Mouse (Mus musculus): ENCODE measurements around the gene Bhlha15. TPM values are rescaled to one million over a fixed set of nuclear protein-coding genes. Genes with fewer than 3 reads are reported as not detected.

The Bhlha15 gene
- polyA plus RNA-seq, 2 experiments = 0.28 to 0.39 TPM

DNA sequence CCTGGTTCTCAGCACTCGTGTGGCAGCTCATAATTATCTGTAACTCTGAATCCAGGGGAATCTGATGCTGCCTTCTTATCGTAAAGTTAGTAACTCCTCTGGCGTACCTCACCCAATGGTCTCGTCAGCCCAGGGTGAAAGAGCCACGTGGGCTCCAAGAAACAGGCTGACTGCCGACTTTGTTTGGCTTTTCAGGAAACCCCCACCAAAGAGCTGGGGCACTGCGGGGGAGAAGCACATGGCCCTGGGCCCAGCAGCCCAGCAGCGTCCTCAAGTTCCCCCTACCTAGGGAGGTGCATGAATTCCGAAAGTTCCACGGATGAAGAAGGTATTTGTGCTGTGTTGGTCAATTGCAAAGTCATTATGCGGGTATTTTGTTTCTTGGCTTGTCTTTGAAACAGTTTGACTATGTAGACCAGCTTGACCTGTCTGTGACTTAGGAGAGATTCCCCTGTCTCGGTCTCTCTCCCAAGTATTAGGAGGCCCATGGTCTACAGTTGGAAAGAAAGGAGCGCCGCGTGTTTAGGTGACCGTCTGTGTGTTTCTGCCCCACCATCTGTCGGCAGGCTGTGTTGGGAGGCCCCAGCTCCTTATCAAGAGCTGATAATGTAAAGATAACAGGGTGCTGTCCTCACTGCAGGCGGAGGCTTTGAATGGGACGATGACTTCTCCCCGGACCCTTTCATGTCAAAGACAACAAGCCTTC, 7.4 kb upstream of the Bhlha15 start:
- 47% methylated on average over 20 of the region's 20 CpGs for WGBS (ENCODE audit: insufficient replicate concordance)
- DNase-seq (ENCODE audit: low read depth in 3 of 3, low spot score in 3 of 3) (no peak), ATAC-seq (ENCODE audit: insufficient read depth) (no peak)
- Histone ChIP-seq H3K27me3 (ENCODE audit: control insufficient read depth, insufficient read depth, low read length) (no peaks in the 10 kb centered on the region), H3K4me2 (ENCODE audit: low read depth) (no peak overlapping the region), H3K9me3 (ENCODE audit: control insufficient read depth, low read length) (no peaks in the 10 kb centered on the region), H3K36me3 (replicated peaks; ENCODE audit: control insufficient read depth, insufficient read depth, low read depth) (no peaks in the 10 kb centered on the region; the same call in 1 of the 2 replicates), H3K27ac (no peak overlapping the region), H3K4me3 (ENCODE audit: insufficient read depth in 1 of 2, low read depth in 2 of 2, low read length in 2 of 2) (no peak overlapping the region), H3K9ac (replicated peaks) (no peak overlapping the region), H3K4me1 (replicated peaks; ENCODE audit: control insufficient read depth in 2 of 2, insufficient read depth in 2 of 2, low read length in 1 of 2) (peaks cover 5 to 8% of the 10 kb centered on the region in 2 experiments; a peak in 3 of 4 replicates)
- TF ChIP-seq EP300 (IDR thresholded peaks at IDR 0.05; ENCODE audit: low read depth) (no peak), CTCF (IDR thresholded peaks at IDR 0.05; ENCODE audit: low read depth) (no peak)

DNA sequence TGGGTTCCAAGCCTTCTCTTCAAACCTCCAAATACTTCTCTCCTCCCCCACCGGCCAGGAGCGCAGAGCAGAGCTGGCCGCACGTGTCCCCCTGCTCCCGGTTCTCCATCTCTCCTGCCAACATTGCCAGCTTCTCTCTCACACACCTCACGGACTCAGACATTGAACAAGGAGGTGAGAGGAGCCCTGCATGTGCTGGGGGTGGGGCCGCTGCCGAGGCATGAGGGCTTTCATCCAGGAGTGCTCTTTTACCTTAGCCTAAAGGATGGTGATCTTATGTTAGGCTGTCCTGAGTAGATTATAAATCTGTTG, 6.9 kb upstream of the Bhlha15 start:
- H3K4me3 ChIP-seq (ENCODE audit: insufficient read depth in 1 of 2, low read depth in 2 of 2, low read length in 2 of 2) = no peak overlapping the region
- no peak for DNase-seq (ENCODE audit: low read depth in 3 of 3, low spot score in 3 of 3)
- no peaks in the 10 kb centered on the region for H3K9me3 ChIP-seq (ENCODE audit: control insufficient read depth, low read length)
- H3K9ac ChIP-seq (replicated peaks) = no peak overlapping the region
- H3K36me3 ChIP-seq (replicated peaks; ENCODE audit: control insufficient read depth, insufficient read depth, low read depth) = no peaks in the 10 kb centered on the region; the same call in 1 of the 2 replicates
- H3K27me3 ChIP-seq (ENCODE audit: control insufficient read depth, insufficient read depth, low read length) = no peaks in the 10 kb centered on the region
- peaks cover 5 to 8% of the 10 kb centered on the region in 2 experiments; a peak in 3 of 4 replicates for H3K4me1 ChIP-seq (replicated peaks; ENCODE audit: control insufficient read depth in 2 of 2, insufficient read depth in 2 of 2, low read length in 1 of 2)
- WGBS (ENCODE audit: insufficient replicate concordance) = 68% methylated on average over 8 of the region's 8 CpGs
- no peak overlapping the region for H3K4me2 ChIP-seq (ENCODE audit: low read depth)
- no peak overlapping the region for H3K27ac ChIP-seq
- no peak for TF ChIP-seq CTCF (IDR thresholded peaks at IDR 0.05; ENCODE audit: low read depth)
- no peak for TF ChIP-seq EP300 (IDR thresholded peaks at IDR 0.05; ENCODE audit: low read depth)
- no peak for ATAC-seq (ENCODE audit: insufficient read depth)

DNA sequence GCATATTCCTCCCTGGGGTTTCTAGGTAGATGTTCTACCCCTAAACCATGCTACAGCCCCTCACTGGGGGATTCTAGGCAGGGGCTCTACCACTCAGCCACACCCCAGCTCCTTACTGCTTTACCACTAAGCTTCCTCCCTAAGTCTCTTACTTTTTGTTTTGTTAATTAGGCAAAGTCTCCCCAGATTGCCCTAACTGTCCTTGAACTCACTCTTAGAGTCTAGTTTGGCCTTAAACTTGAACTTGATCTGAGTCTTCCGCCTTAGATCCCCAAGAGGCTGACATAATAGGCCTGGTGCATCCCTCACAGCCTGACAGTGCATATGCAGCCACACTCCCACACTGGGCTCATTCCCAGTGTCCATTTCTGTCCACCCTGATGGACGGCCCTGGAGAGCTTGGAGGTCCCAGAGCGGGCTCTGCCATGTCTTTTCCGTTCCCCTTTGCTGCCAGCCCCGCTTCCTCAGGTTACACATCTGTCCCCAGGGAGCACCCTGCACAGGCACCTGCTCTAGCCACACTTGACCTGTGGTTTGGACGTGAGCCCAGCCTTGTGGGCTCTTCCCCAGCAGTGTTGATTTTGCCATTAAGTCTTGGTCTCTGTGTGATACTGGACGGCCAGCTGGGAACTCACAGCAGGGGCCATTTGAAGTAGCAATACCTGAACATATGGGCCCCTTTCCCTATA, 6.3 kb upstream of the Bhlha15 start:
- no peak overlapping the region for H3K4me3 ChIP-seq (ENCODE audit: insufficient read depth in 1 of 2, low read depth in 2 of 2, low read length in 2 of 2)
- WGBS (ENCODE audit: insufficient replicate concordance) = 83% methylated on average over 7 of the region's 7 CpGs
- peaks cover 5 to 8% of the 10 kb centered on the region in 2 experiments; a peak in 3 of 4 replicates for H3K4me1 ChIP-seq (replicated peaks; ENCODE audit: control insufficient read depth in 2 of 2, insufficient read depth in 2 of 2, low read length in 1 of 2)
- H3K27ac ChIP-seq = no peak overlapping the region
- H3K9me3 ChIP-seq (ENCODE audit: control insufficient read depth, low read length) = no peaks in the 10 kb centered on the region
- no peak overlapping the region for H3K4me2 ChIP-seq (ENCODE audit: low read depth)
- TF ChIP-seq EP300 (IDR thresholded peaks at IDR 0.05; ENCODE audit: low read depth) = no peak
- TF ChIP-seq CTCF (IDR thresholded peaks at IDR 0.05; ENCODE audit: low read depth) = no peak
- no peak overlapping the region for H3K9ac ChIP-seq (replicated peaks)
- ATAC-seq (ENCODE audit: insufficient read depth) (no peak), DNase-seq (ENCODE audit: low read depth in 3 of 3, low spot score in 3 of 3) (no peak)
- no peaks in the 10 kb centered on the region; the same call in 1 of the 2 replicates for H3K36me3 ChIP-seq (replicated peaks; ENCODE audit: control insufficient read depth, insufficient read depth, low read depth)
- no peaks in the 10 kb centered on the region for H3K27me3 ChIP-seq (ENCODE audit: control insufficient read depth, insufficient read depth, low read length)

DNA sequence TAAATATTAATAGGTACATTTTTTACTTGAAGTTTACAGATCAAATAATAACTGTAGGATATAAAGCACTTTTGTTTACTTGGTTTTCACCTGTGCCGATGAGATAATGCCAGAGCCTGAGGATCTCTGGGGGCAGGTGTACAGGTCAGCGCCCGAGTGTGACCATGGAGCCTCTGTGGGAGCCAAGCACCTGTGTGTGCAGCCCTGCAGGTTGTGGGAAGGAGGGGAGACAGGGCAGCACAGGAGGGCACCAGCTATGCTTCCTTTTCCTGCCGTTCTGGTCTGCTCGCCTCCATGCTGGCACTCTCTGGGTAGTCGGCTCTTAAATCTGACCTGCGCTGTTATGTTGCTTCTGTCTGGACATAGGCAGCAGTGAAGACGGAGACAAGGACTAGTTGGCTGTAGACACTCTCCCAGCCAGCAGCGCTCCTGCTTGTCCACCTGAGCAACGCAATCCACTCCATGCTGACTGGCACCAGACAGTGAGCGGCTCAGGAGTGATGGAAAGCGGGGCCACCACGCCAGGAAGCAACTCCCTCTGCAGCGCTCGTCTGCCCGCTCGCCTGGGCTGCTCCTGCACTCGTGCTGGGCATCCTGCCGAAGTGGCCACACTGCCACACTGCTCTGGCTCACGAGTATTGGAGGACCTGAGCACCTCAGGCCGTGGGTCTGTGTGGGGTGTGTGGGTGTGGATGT, 5.6 kb upstream of the Bhlha15 start:
- Histone ChIP-seq H3K4me2 (ENCODE audit: low read depth) (no peak overlapping the region), H3K4me1 (replicated peaks; ENCODE audit: control insufficient read depth in 2 of 2, insufficient read depth in 2 of 2, low read length in 1 of 2) (peaks cover 8% of the 10 kb centered on the region in 2 experiments; a peak in 3 of 4 replicates), H3K9me3 (ENCODE audit: control insufficient read depth, low read length) (no peaks in the 10 kb centered on the region), H3K27me3 (ENCODE audit: control insufficient read depth, insufficient read depth, low read length) (no peaks in the 10 kb centered on the region), H3K9ac (replicated peaks) (no peak overlapping the region), H3K36me3 (replicated peaks; ENCODE audit: control insufficient read depth, insufficient read depth, low read depth) (no peaks in the 10 kb centered on the region; the same call in 1 of the 2 replicates), H3K4me3 (ENCODE audit: insufficient read depth in 1 of 2, low read depth in 2 of 2, low read length in 2 of 2) (no peak overlapping the region), H3K27ac (no peak overlapping the region)
- TF ChIP-seq CTCF (IDR thresholded peaks at IDR 0.05; ENCODE audit: low read depth) = no peak
- no peak for TF ChIP-seq EP300 (IDR thresholded peaks at IDR 0.05; ENCODE audit: low read depth)
- ATAC-seq (ENCODE audit: insufficient read depth) (no peak), DNase-seq (ENCODE audit: low read depth in 3 of 3, low spot score in 3 of 3) (no peak)
- WGBS (ENCODE audit: insufficient replicate concordance) = 86% methylated on average over 21 of the region's 21 CpGs

DNA sequence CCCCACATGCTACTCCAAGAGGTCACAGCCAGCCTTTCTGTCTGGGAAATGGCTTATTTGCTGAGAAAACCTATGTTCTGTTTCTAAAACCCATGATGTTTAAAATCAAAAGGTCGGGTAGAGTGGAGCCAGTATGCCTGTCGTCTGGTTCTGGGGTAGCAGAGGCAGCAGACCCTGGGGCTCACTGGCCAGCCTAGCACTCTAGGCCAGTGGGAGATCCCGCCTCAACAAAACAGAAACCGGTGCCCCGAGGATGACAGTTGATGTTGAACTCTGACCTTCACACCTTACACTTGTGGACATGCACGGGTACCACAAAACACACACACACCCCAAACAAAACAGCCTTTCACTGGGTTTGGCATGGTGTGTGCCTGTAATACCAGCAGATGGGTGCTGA, 1.7 kb upstream of the Bhlha15 start:
- H3K4me2 ChIP-seq (ENCODE audit: low read depth) = no peak overlapping the region
- no peaks in the 10 kb centered on the region for H3K27me3 ChIP-seq (ENCODE audit: control insufficient read depth, insufficient read depth, low read length)
- no peak overlapping the region for H3K4me3 ChIP-seq (ENCODE audit: insufficient read depth in 1 of 2, low read depth in 2 of 2, low read length in 2 of 2)
- H3K27ac ChIP-seq = no peak overlapping the region
- H3K36me3 ChIP-seq (replicated peaks; ENCODE audit: control insufficient read depth, insufficient read depth, low read depth) = no peaks in the 10 kb centered on the region
- peaks cover 7 to 11% of the 10 kb centered on the region in 2 experiments for H3K4me1 ChIP-seq (replicated peaks; ENCODE audit: control insufficient read depth in 2 of 2, insufficient read depth in 2 of 2, low read length in 1 of 2)
- TF ChIP-seq CTCF (IDR thresholded peaks at IDR 0.05; ENCODE audit: low read depth) (no peak), EP300 (IDR thresholded peaks at IDR 0.05; ENCODE audit: low read depth) (no peak)
- no peak for DNase-seq (ENCODE audit: low read depth in 3 of 3, low spot score in 3 of 3)
- 70% methylated on average over 6 of the region's 6 CpGs for WGBS (ENCODE audit: insufficient replicate concordance)
- ATAC-seq (ENCODE audit: insufficient read depth) = no peak
- H3K9me3 ChIP-seq (ENCODE audit: control insufficient read depth, low read length) = no peaks in the 10 kb centered on the region
- H3K9ac ChIP-seq (replicated peaks) = no peak overlapping the region
